Mouse (Mus musculus) intestine, postnatal 0 days (tissue): Measurements from ENCODE around the gene Neu2. TPM values are rescaled to one million over a fixed set of nuclear protein-coding genes. Genes with fewer than 3 reads are reported as not detected.

ENCODE experiments used
- ATAC-seq: fragments of 200-750 bp; cut with Nextera tagmentation; 2 replicates; pipeline ENCODE4 v1.8.0; 2017; ENCODE audit warnings: mild to moderate bottlenecking, moderate TSS enrichment, moderate library complexity
- H3K27ac ChIP-seq: fragments of 300-500 bp; sonication (generic); 2 replicates; pipeline ENCODE4 v1.5.1; 2014; ENCODE audit warnings: mild to moderate bottlenecking, low read depth, low read length, moderate library complexity
- H3K27me3 ChIP-seq: fragments of 300-500 bp; sonication (generic); replicated peaks from 2 replicates; pipeline ENCODE4 v1.6.1; 2014; ENCODE audit warnings: low read length, mixed read lengths; ENCODE audit not compliant: control insufficient read depth, insufficient read depth
- H3K36me3 ChIP-seq: fragments of 300-500 bp; sonication (generic); 2 replicates; pipeline ENCODE4 v1.6.1; 2014; ENCODE audit warnings: mild to moderate bottlenecking, moderate library complexity; ENCODE audit not compliant: control insufficient read depth, insufficient read depth
- H3K4me1 ChIP-seq: fragments of 300-500 bp; sonication (generic); replicated peaks from 2 replicates; pipeline ENCODE4 v1.6.1; 2014; ENCODE audit warnings: antibody characterized with exemption, low read length, mixed read lengths; ENCODE audit not compliant: control insufficient read depth, insufficient read depth
- H3K4me2 ChIP-seq: fragments of 300-500 bp; sonication (generic); replicated peaks from 2 replicates; pipeline ENCODE4 v1.6.1; 2014; ENCODE audit warnings: low read depth, mild to moderate bottlenecking, moderate library complexity
- H3K4me3 ChIP-seq: fragments of 300-500 bp; sonication (generic); 2 replicates; pipeline ENCODE4 v1.5.1; 2014; ENCODE audit warnings: low read depth, low read length
- H3K9ac ChIP-seq: fragments of 300-500 bp; sonication (generic); 2 replicates; pipeline ENCODE4 v1.6.1; 2014; ENCODE audit warnings: mild to moderate bottlenecking, low read depth, low read length
- H3K9me3 ChIP-seq: fragments of 300-500 bp; sonication (generic); 2 replicates; pipeline ENCODE4 v1.6.1; 2016; ENCODE audit warnings: mixed run types; ENCODE audit not compliant: control insufficient read depth
- CTCF ChIP-seq: sonication (generic); IDR thresholded peaks from 2 replicates; pipeline ENCODE4 v1.5.1; 2016; ENCODE audit warnings: low read depth, mild to moderate bottlenecking, control low read depth, antibody characterized with exemption, moderate library complexity
- WGBS: fragments of 180-500 bp; shearing (Covaris S2); extraction: QIAGEN DNeasy Blood & Tissue Kit; methylation state at CpG from one replicate; pipeline ENCODE4 v1.1.7; 2014; 5-methylcytosine and 5-hydroxymethylcytosine counted together
- polyA plus RNA-seq: library from polyadenylated mRNA; unstranded; fragments of >200 nt; fragmentation: Nextera tagmentation; extraction: Ambion mirVana; gene quantifications from 2 replicates; pipeline ENCODE4 v1.2.1, GENCODE M21; 2015

The Neu2 gene
- polyA plus RNA-seq, 1 experiment from 2014 or later = 3.3 TPM

- Histone ChIP-seq H3K4me2 (no peak overlapping the region), H3K9ac (no peak overlapping the region), H3K36me3 (no peaks in the 10 kb centered on the region), H3K27ac (no peak overlapping the region), H3K9me3 (no peaks in the 10 kb centered on the region), H3K4me1 (no peaks in the 10 kb centered on the region), H3K27me3 (no peaks in the 10 kb centered on the region), H3K4me3 (no peak overlapping the region)
- TF ChIP-seq CTCF = no peak
- no peak for ATAC-seq
- WGBS = 91% methylated on average over 7 of the region's 7 CpGs
Observed at GRCm38 (mm10) chr1:87525041-87525440, 15.4 kb downstream of the Neu2 start.

- no peak overlapping the region for H3K27ac ChIP-seq
- H3K27me3 ChIP-seq = no peaks in the 10 kb centered on the region
- H3K9ac ChIP-seq = no peak overlapping the region
- H3K4me3 ChIP-seq = no peak overlapping the region
- 86% methylated on average over 9 of the region's 9 CpGs for WGBS
- H3K4me1 ChIP-seq = no peaks in the 10 kb centered on the region
- H3K36me3 ChIP-seq = no peaks in the 10 kb centered on the region
- H3K9me3 ChIP-seq = no peaks in the 10 kb centered on the region
- no peak for ATAC-seq
- no peak for TF ChIP-seq CTCF
- H3K4me2 ChIP-seq = no peak overlapping the region
Observed at GRCm38 (mm10) chr1:87527191-87527590, 17.5 kb downstream of the Neu2 start.

- ATAC-seq = no peak
- Histone ChIP-seq H3K4me2 (no peak overlapping the region), H3K4me3 (no peak overlapping the region), H3K27ac (no peak overlapping the region), H3K27me3 (no peaks in the 10 kb centered on the region), H3K9ac (no peak overlapping the region), H3K9me3 (no peaks in the 10 kb centered on the region), H3K36me3 (no peaks in the 10 kb centered on the region), H3K4me1 (no peaks in the 10 kb centered on the region)
- TF ChIP-seq CTCF = no peak
- WGBS = 81% methylated on average over 4 of the region's 4 CpGs
Observed at GRCm38 (mm10) chr1:87532346-87532745, 22.7 kb downstream of the Neu2 start.

- ATAC-seq = no peak
- no peak overlapping the region for H3K4me3 ChIP-seq
- H3K4me2 ChIP-seq = no peak overlapping the region
- TF ChIP-seq CTCF = no peak
- H3K27ac ChIP-seq = no peak overlapping the region
- no peaks in the 10 kb centered on the region for H3K36me3 ChIP-seq
- H3K27me3 ChIP-seq = no peaks in the 10 kb centered on the region
- WGBS = 76% methylated on average over 3 of the region's 3 CpGs
- no peak overlapping the region for H3K9ac ChIP-seq
- H3K9me3 ChIP-seq = no peaks in the 10 kb centered on the region
- no peaks in the 10 kb centered on the region for H3K4me1 ChIP-seq
Observed at GRCm38 (mm10) chr1:87534118-87534517, 24.4 kb downstream of the Neu2 start.

GRCm38 (mm10) chr1:87537008-87537407 lies 27.3 kb downstream of the Neu2 start:
- Histone ChIP-seq H3K36me3 (no peaks in the 10 kb centered on the region), H3K4me1 (no peaks in the 10 kb centered on the region), H3K9me3 (no peaks in the 10 kb centered on the region), H3K4me2 (no peak overlapping the region), H3K27me3 (no peaks in the 10 kb centered on the region), H3K9ac (no peak overlapping the region), H3K4me3 (no peak overlapping the region), H3K27ac (no peak overlapping the region)
- 86% methylated on average over 1 of the region's 1 CpGs for WGBS
- no peak for ATAC-seq
- no peak for TF ChIP-seq CTCF

- no peaks in the 10 kb centered on the region for H3K4me1 ChIP-seq
- no peak overlapping the region for H3K27ac ChIP-seq
- H3K4me3 ChIP-seq = no peak overlapping the region
- H3K9ac ChIP-seq = no peak overlapping the region
- no peak for ATAC-seq
- no peak overlapping the region for H3K4me2 ChIP-seq
- peak; percentile 76 for TF ChIP-seq CTCF
- H3K36me3 ChIP-seq = peaks cover 5% of the 10 kb centered on the region; the same call in 1 of the 2 replicates
- H3K27me3 ChIP-seq = no peaks in the 10 kb centered on the region
- WGBS = 40% methylated on average over 7 of the region's 7 CpGs
- H3K9me3 ChIP-seq = no peaks in the 10 kb centered on the region
Observed at GRCm38 (mm10) chr1:87541614-87542013, 31.9 kb downstream of the Neu2 start.

GRCm38 (mm10) chr1:87551008-87551407 lies 41.3 kb downstream of the Neu2 start:
- Histone ChIP-seq H3K9me3 (no peaks in the 10 kb centered on the region), H3K4me1 (0 out of 2 replicates have a peak, but pooled peaks cover 3% of the 10 kb centered on the region), H3K27me3 (no peaks in the 10 kb centered on the region), H3K36me3 (no peaks in the 10 kb centered on the region; the same call in 1 of the 2 replicates), H3K4me3 (no peak overlapping the region), H3K27ac (no peak overlapping the region; the same call in 1 of the 2 replicates), H3K4me2 (no peak overlapping the region), H3K9ac (no peak overlapping the region)
- TF ChIP-seq CTCF = no peak
- ATAC-seq = peak; percentile 96
- WGBS = 46% methylated on average over 3 of the region's 3 CpGs
